Mouse (Mus musculus) left cerebral cortex, adult 2 months (tissue): ENCODE results near the gene Ghrh. TPM values are rescaled to one million over a fixed set of nuclear protein-coding genes. Genes with fewer than 3 reads are reported as not detected.

Experiments used
- DNase-seq, 2 experiments: peaks; one replicate each; pipeline ENCODE4 v3.0.0; 2021 to 2022; ENCODE audit warnings: low spot score in 2 of 2, mixed read lengths in 1 of 2; ENCODE audit errors: extremely low spot score in 1 of 2
- H3K27ac ChIP-seq: fragments of 200-600 bp; 2 replicates; pipeline ENCODE4 v1.8.1; 2022
- H3K4me3 ChIP-seq: fragments of 200-600 bp; 2 replicates; pipeline ENCODE4 v1.8.1; 2022
- CTCF ChIP-seq: fragments of 200-600 bp; IDR thresholded peaks from 2 replicates; pipeline ENCODE4 v1.8.1; 2022; ENCODE audit warnings: antibody characterized with exemption, mild to moderate bottlenecking, moderate library complexity
- intact Hi-C: fragments of 180-260 bp; cut with DNase I; formaldehyde crosslinking; loops from one replicate; pipeline ENCODE4 v1.15.1; 2025
- total RNA-seq, 2 experiments: library from RNA; stranded (reverse); gene quantifications; 2 replicates each; pipeline ENCODE4 v1.2.3; 2021

Gene Ghrh
- total RNA-seq, 2 experiments from 2014 or later = not detected

- TF ChIP-seq CTCF = no peak
- no peak overlapping the region for H3K4me3 ChIP-seq
- no peak overlapping the region for H3K27ac ChIP-seq
- DNase-seq = no peak
- intact Hi-C loops = no loop called here
Observed at GRCm38 (mm10) chr2:157296105-157296689, 51.1 kb downstream of the Ghrh start.

DNA sequence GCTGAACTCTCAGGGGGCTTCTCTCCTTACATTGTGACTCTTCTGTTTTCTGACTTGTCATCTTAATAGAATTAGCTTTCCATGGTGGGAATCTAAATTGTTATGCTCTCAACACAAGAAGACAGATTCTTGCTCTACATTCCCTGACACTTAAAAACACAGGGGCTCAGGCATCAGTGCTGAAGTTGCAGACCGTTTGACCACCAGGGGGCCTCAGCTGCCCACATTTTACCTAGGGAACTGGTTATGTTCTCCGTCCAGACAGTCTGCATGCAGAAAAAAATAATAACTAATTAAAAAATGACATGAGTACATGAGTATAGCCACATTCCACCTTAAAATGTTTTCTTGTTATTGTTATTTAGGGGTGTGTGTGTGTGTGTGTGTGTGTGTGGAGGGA is 55.2 kb downstream of the Ghrh start:
- TF ChIP-seq CTCF = peak; percentile 85
- DNase-seq = peak; percentile 69 to 81
- Histone ChIP-seq H3K27ac (no peak overlapping the region), H3K4me3 (no peak overlapping the region)
- intact Hi-C loops = loop anchor here (2.0 kb wide), 1 partner anchor 47 kb away; no protein-coding TSS in a partner anchor

- no peak overlapping the region for H3K27ac ChIP-seq
- no peak for TF ChIP-seq CTCF
- intact Hi-C loops = loop anchor here (5.0 kb wide), 1 partner anchor 168 kb away; no protein-coding TSS in a partner anchor
- no peak overlapping the region for H3K4me3 ChIP-seq
- DNase-seq = no peak
Observed at GRCm38 (mm10) chr2:157288996-157289395, 58.3 kb downstream of the Ghrh start.

GRCm38 (mm10) chr2:157287542-157287941 is 59.8 kb downstream of the Ghrh start:
- H3K4me3 ChIP-seq = no peak overlapping the region
- intact Hi-C loops = loop anchor here (2.0 to 5.0 kb wide), 2 partner anchors 170 to 283 kb away; partner anchors contain the start of gene Blcap
- H3K27ac ChIP-seq = no peak overlapping the region
- peak; percentile 53 to 55 for DNase-seq
- peak; percentile 81 for TF ChIP-seq CTCF

- H3K4me3 ChIP-seq = no peak overlapping the region
- intact Hi-C loops = no loop called here
- DNase-seq = no peak
- H3K27ac ChIP-seq = no peak overlapping the region
- no peak for TF ChIP-seq CTCF
Observed at GRCm38 (mm10) chr2:157283321-157283720, 64.0 kb downstream of the Ghrh start.

Other genes with a start within 250 kb of the Ghrh start
- 10 to 100 TPM; 12.7 to 12.9 TPM for gene Samhd1, start 212.2 kb downstream of the Ghrh start, total RNA-seq
- gene Rbl1, start 143.0 kb downstream of the Ghrh start, total RNA-seq = 1 to 10 TPM; 1.6 to 2.4 TPM
- gene Rpn2, start 68.5 kb downstream of the Ghrh start, total RNA-seq = 100 to 1,000 TPM; 123 to 132 TPM
- 1 to 10 TPM; 1.6 to 2.4 TPM for gene Mroh8, start 68.0 kb downstream of the Ghrh start, total RNA-seq
- gene Manbal, start 20.1 kb upstream of the Ghrh start, total RNA-seq = 10 to 100 TPM; 57.3 to 58.1 TPM
- 100 to 1,000 TPM; 133 to 134 TPM for gene Src, start 70.9 kb upstream of the Ghrh start, total RNA-seq
- 100 to 1,000 TPM; 225 to 280 TPM for gene Nnat, start 212.6 kb upstream of the Ghrh start, total RNA-seq
- 100 to 1,000 TPM; 109 to 111 TPM for gene Blcap, start 223.8 kb upstream of the Ghrh start, total RNA-seq